Mouse (Mus musculus) lung, adult 2 months (tissue): ENCODE data around the gene Mlec.

ENCODE experiments used
- CTCF ChIP-seq: fragments of 200-500 bp; IDR thresholded peaks from 2 replicates; pipeline ENCODE4 v1.5.1; 2011; ENCODE audit warnings: mild to moderate bottlenecking, low read length, control low read depth; ENCODE audit not compliant: insufficient read depth
- POLR2A ChIP-seq: fragments of 200-500 bp; IDR thresholded peaks from 2 replicates; pipeline ENCODE4 v1.6.1; 2011; ENCODE audit warnings: low read depth, mild to moderate bottlenecking, control low read depth, low read length, borderline replicate concordance; ENCODE audit errors: extremely low read depth

DNA sequence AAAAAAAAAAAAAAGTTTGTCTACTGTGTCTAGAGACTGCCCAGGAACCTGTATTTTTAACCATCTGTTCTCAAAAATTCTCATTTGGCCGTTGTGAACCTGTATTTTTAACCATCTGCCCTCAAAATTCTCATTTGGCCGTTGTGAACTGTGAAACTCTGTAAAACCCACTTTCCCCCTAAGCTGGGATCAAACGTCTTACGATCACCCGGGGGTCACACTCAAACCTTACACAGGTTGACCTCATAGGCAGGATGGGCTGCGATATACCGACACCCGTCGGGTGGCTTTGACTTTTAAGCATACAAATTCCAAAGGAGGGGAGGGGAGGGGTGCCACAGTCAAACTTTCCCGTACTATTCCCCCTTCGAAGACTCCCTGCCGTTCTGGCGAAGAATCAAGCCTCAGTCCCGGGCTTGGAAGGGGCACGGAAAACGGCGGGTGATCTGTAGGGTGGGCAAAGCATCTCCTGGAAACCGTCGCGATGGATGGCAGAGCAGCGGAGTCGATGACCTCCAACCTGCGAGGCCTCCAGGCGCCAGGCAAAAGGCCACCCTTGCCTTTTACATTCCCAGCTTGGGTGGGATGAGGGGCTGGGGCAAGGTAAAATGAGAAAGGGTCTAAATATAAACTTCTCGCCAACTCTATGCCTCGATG lies 918 bp downstream of the Mlec start:
- TF ChIP-seq CTCF, result no peak
- TF ChIP-seq POLR2A, result no peak
